Mouse (Mus musculus) liver, adult 2 months (tissue): Measurements from ENCODE around the gene Gm10382.

Experiments
- CTCF ChIP-seq: fragments of 200-500 bp; IDR thresholded peaks from 2 replicates; pipeline ENCODE4 v1.5.1; 2011; ENCODE audit warnings: low read depth, low read length, control low read depth
- POLR2A ChIP-seq: fragments of 200-500 bp; IDR thresholded peaks from 2 replicates; pipeline ENCODE4 v1.6.1; 2011; ENCODE audit warnings: low read length, control low read depth; ENCODE audit not compliant: insufficient read depth; ENCODE audit errors: extremely low read depth

GRCm38 (mm10) chr5:125405546-125406248 lies 16.6 kb downstream of the Gm10382 start:
- TF ChIP-seq CTCF, result no peak
- no peak for TF ChIP-seq POLR2A
